Mouse (Mus musculus) MEL (cell line): ENCODE measurements around the gene Shpk.

Source experiments
- CTCF ChIP-seq, 3 experiments: IDR thresholded peaks in 2 of 3; conservative IDR thresholded peaks in 1 of 3; 2 replicates each; pipeline ENCODE4 v1.5.1; 2011 to 2012; ENCODE audit warnings: low read length in 3 of 3, low read depth in 2 of 3, mild to moderate bottlenecking in 2 of 3, improper control_type of control experiment in 1 of 3, inconsistent platforms in 1 of 3, mixed read lengths in 1 of 3, moderate library complexity in 1 of 3; ENCODE audit not compliant: control insufficient read depth in 1 of 3, insufficient read depth in 1 of 3, poor library complexity in 1 of 3, severe bottlenecking in 1 of 3
- ZNF384 ChIP-seq: IDR thresholded peaks from 2 replicates; pipeline ENCODE4 v1.6.1; 2012; ENCODE audit warnings: low read depth, mild to moderate bottlenecking, inconsistent platforms, low read length, improper control_type of control experiment

DNA sequence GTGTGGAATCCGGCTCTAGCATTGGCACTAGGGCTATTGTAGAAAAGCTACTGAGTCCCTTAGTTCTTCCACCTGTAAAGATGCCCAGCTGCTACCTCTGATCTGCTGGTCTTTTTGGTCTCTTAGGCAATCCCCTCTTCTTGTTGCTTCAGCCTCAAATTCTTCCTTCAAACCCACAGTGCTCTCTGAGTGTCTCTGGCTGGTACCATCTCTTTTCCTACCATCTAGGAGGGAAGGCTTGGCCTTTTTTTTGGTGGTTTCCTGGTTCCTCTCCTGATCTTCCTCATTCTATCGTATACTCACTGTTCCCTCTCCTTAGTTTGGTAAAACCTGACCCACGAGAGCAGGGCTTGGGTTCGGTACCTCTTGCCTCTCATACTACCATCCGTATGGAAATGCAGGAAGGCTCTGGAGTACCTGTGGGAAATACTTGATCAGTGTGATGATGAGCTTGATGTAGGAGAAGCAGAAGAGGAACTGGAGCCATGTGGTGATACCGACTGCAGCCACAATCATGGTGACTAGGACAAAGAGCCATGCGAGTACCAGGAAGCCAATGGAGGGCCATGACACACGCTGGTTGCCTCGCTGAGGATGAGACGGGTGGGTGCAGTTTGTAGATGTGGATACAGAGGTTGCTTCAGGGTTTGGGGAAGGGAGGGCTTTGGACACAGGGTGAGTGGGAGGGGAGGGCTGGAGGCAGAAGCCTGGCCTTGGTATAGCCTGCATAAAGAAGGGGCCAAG lies 13.2 kb upstream of the Shpk start:
- TF ChIP-seq CTCF (IDR thresholded peaks at IDR 0.05 in 2 of 3, conservative IDR thresholded peaks at IDR 0.05 in 1 of 3; ENCODE audit: control insufficient read depth in 1 of 3, insufficient read depth in 1 of 3, low read depth in 2 of 3, low read length in 3 of 3, poor library complexity in 1 of 3, severe bottlenecking in 1 of 3) (no peak), ZNF384 (no peak)
